Mouse (Mus musculus): ENCODE results near the gene Gm4952.
A peak's percentile ranks its signal among the peaks of the same experiment; 100 is the strongest.
"Not testable (repeated sequence)": the region's sequence is repeated elsewhere in the genome, so short reads cannot be mapped to it uniquely, and the experiment has no call there.

Gene Gm4952

GRCm38 (mm10) chr19:12600684-12601480 is 1.1 kb downstream of the Gm4952 start:
- no peak for DNase-seq (ENCODE audit: low spot score in 2 of 2)

- DNase-seq (ENCODE audit: low spot score in 2 of 2), result no peak
These were observed 8.6 kb downstream of the Gm4952 start for GRCm38 (mm10) chr19:12608336-12608735.

GRCm38 (mm10) chr19:12613646-12614045 is 13.9 kb downstream of the Gm4952 start:
- no peak for DNase-seq (ENCODE audit: low spot score in 2 of 2)

GRCm38 (mm10) chr19:12633176-12633575 is 33.4 kb downstream of the Gm4952 start, which contains the start of gene Glyat:
Glyat (plus strand) TSS chr19:12633308.
- DNase-seq (ENCODE audit: low spot score in 2 of 2), result peak in 1 of 2 experiments; percentile 15

- DNase-seq (ENCODE audit: low spot score in 2 of 2), result no peak
These were observed 34.5 kb downstream of the Gm4952 start for GRCm38 (mm10) chr19:12634259-12634658.

GRCm38 (mm10) chr19:12634963-12635362 is 35.2 kb downstream of the Gm4952 start:
- DNase-seq (ENCODE audit: low spot score in 2 of 2), result no peak

GRCm38 (mm10) chr19:12636863-12637262 is 37.1 kb downstream of the Gm4952 start:
- DNase-seq (ENCODE audit: low spot score in 2 of 2), result peak in 1 of 2 experiments; percentile 2

- no peak for DNase-seq (ENCODE audit: low spot score in 2 of 2)
These were observed 38.3 kb downstream of the Gm4952 start for GRCm38 (mm10) chr19:12638049-12638448.

GRCm38 (mm10) chr19:12649511-12649910 is 49.7 kb downstream of the Gm4952 start:
- no peak for DNase-seq (ENCODE audit: low spot score in 2 of 2)

- DNase-seq (ENCODE audit: low spot score in 2 of 2), result no peak
These were observed 66.4 kb downstream of the Gm4952 start for GRCm38 (mm10) chr19:12666156-12666555.

- not testable (repeated sequence) for DNase-seq (ENCODE audit: low spot score in 2 of 2)
These were observed 68.8 kb downstream of the Gm4952 start for GRCm38 (mm10) chr19:12668601-12669000.

- no peak for DNase-seq (ENCODE audit: low spot score in 2 of 2)
These were observed 70.4 kb downstream of the Gm4952 start, which contains the start of gene Olfr1442 for GRCm38 (mm10) chr19:12670139-12670538. Olfr1442 (plus strand) TSS chr19:12670439.

GRCm38 (mm10) chr19:12671051-12671450 is 71.3 kb downstream of the Gm4952 start:
- no peak for DNase-seq (ENCODE audit: low spot score in 2 of 2)

GRCm38 (mm10) chr19:12677812-12678211 is 78.0 kb downstream of the Gm4952 start, which contains the start of gene Olfr1443:
Olfr1443 (plus strand) TSS chr19:12678112.
- no peak for DNase-seq (ENCODE audit: low spot score in 2 of 2)

Data from spleen, postnatal 4 days (tissue).